9 mouse cellular contexts compared by ENCODE assay signal in the genomic region with DNA sequence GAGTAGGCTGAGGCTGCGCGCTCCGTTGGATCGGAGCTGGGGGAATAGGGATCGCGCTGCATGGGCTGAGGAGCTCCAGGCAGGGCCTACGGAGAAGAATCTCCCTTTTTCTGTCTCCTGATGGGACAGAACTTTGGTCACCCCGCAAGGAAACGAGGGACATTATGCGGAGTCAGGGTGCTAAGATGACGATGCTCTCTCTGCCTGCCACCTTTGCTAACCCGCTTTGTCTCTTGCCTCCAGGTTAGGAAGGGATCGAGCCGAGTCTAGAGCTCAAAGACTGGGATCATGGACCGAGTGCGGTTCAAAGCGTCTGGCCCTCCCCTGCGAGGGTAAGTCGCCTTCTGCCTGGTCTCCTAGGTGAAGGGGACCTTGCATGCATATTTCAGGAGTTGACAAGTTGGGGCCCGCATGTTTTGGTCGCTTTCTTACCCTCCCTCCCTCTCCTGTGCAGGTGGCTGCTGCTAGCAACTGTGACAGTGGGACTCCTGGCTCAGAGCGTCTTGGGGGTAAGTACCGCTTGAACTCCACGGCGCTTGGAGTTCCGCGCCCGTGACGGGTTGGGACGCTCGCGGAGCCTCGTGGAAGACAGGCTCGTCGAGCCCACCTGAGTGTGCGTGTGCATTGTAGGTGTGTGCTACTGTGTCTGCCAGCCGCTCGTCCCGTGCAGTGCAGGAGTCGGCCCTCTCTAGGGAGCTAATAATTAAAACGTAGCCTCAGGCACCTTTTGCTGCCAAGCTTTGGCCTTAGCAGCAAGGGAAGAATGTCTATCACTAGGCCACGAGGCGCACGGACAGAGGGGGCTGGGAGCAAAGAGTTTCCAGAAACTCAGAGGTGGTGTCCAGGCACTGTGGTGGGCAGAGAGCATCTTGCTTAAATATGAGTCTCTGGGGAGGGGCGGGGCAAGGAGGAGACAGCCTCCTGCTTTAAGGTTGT. TPM values are rescaled to one million over a fixed set of nuclear protein-coding genes. Genes with fewer than 3 reads are reported as not detected.
DNase-seq lines count a peak whose midpoint lies in the region; ATAC-seq lines count a peak whose summit lies in the region.
"Had no signal": no experiment of that assay in that cellular context is flagged by ENCODE, and none has a peak within 500 bp of the region (broad histone marks: within the 10 kb centered on the region; RNA-seq: fewer than 3 reads in every experiment).

No protein-coding gene starts in this region.

- peak overlapping the region; percentile 96 for H3K9ac ChIP-seq in heart, embryonic 11.5 days (ENCODE audit: low read depth, low read length)
- peak overlapping the region; percentile 100 for H3K9ac ChIP-seq in kidney, embryonic 16.5 days (replicated peaks; ENCODE audit: low read length)

- peak; percentile 36 to 47 for DNase-seq in left cerebral cortex, postnatal 36 days (ENCODE audit: low spot score in 2 of 2)
- DNase-seq in left cerebral cortex, postnatal 14 days (ENCODE audit: low spot score in 2 of 2) = no peak
- DNase-seq in lung, postnatal 36 days = peak; percentile 69
- peak; percentile 62 for DNase-seq in testis, postnatal 10 days (ENCODE audit: low spot score)
- no peak for DNase-seq in cerebellum, postnatal 14 days

- intact Hi-C loops in left cerebral cortex, postnatal 36 days (cut with DNase I) = loop anchor here (2.0 to 5.0 kb wide), 3 partner anchors 41 to 69 kb away; no protein-coding TSS in a partner anchor
- intact Hi-C loops in left cerebral cortex, postnatal 14 days (cut with DNase I) = loop anchor here (5.0 kb wide), 3 partner anchors 46 to 79 kb away; no protein-coding TSS in a partner anchor

- H3K4me1 ChIP-seq in heart, embryonic 11.5 days (ENCODE audit: control insufficient read depth, insufficient read depth, low read length) = peaks cover 36% of the 10 kb centered on the region
- H3K4me1 ChIP-seq in kidney, embryonic 16.5 days (ENCODE audit: insufficient read depth, low read length) = peaks cover 60% of the 10 kb centered on the region

- no peaks in the 10 kb centered on the region for H3K27me3 ChIP-seq in heart, embryonic 11.5 days (ENCODE audit: control insufficient read depth, insufficient read depth, low read length)
- no peaks in the 10 kb centered on the region for H3K27me3 ChIP-seq in kidney, embryonic 16.5 days (ENCODE audit: insufficient read depth, low read length)

- peak overlapping the region; percentile 88 for H3K4me3 ChIP-seq in heart, embryonic 11.5 days (ENCODE audit: low read depth, low read length)
- peak overlapping the region; percentile 99 for H3K4me3 ChIP-seq in kidney, embryonic 16.5 days (ENCODE audit: low read length)

- 0 out of 2 replicates have a peak, but pooled peaks have one; percentile 12 for ATAC-seq in common myeloid progenitor, adult 5-6 weeks (replicated peaks; ENCODE audit: low read depth, poor library complexity, severe bottlenecking)
- ATAC-seq in heart, embryonic 11.5 days (replicated peaks; ENCODE audit: insufficient number of reproducible peaks, low FRiP score, low TSS enrichment) = no peak
- peak; percentile 52 for ATAC-seq in kidney, embryonic 16.5 days (ENCODE audit: low FRiP score, low TSS enrichment)

- H3K4me2 ChIP-seq in heart, embryonic 11.5 days = peak overlapping the region; percentile 72
- H3K4me2 ChIP-seq in kidney, embryonic 16.5 days (replicated peaks; ENCODE audit: low read depth, low read length) = peak overlapping the region; percentile 92

- H3K27ac ChIP-seq in heart, embryonic 11.5 days (ENCODE audit: low read depth, low read length) = peak overlapping the region; percentile 86
- peak overlapping the region; percentile 97 for H3K27ac ChIP-seq in kidney, embryonic 16.5 days (ENCODE audit: low read length)

- no peaks in the 10 kb centered on the region for H3K36me3 ChIP-seq in heart, embryonic 11.5 days (ENCODE audit: control insufficient read depth, insufficient read depth, low read length)
- H3K36me3 ChIP-seq in kidney, embryonic 16.5 days (ENCODE audit: insufficient read depth, low read length) = peaks cover 13% of the 10 kb centered on the region; the same call in 1 of the 2 replicates

- no peaks in the 10 kb centered on the region for H3K9me3 ChIP-seq in heart, embryonic 11.5 days (replicated peaks; ENCODE audit: control insufficient read depth, low read length)
- H3K9me3 ChIP-seq in kidney, embryonic 16.5 days (ENCODE audit: low read length) = no peaks in the 10 kb centered on the region

- 3% methylated on average over 45 of the region's 45 CpGs for WGBS in heart, embryonic 11.5 days (ENCODE audit: insufficient replicate concordance)
- 3% methylated on average over 45 of the region's 45 CpGs for WGBS in kidney, embryonic 16.5 days

RNA-seq across cellular contexts. Expression of a gene that starts 0.8 kb away (rescaled TPM):
- total RNA-seq in left cerebral cortex, postnatal 36 days (2021) = 10 to 100 TPM; 33.9 to 68.7 TPM
- total RNA-seq in left cerebral cortex, postnatal 14 days (2021) = 100 to 1,000 TPM; 108 to 118 TPM
- total RNA-seq in common myeloid progenitor, adult 5-6 weeks (2017) = 2.4 and 3.6 TPM in 2 replicates
- 150 and 187 TPM in 2 replicates for polyA plus RNA-seq in heart, embryonic 11.5 days (2014; fragmentation: Nextera tagmentation; extraction: Ambion mirVana)
- polyA plus RNA-seq in kidney, embryonic 16.5 days (2015; fragmentation: Nextera tagmentation; extraction: Ambion mirVana) = 382 and 440 TPM in 2 replicates
- total RNA-seq: neutrophil, adult 5-6 weeks had no signal

RNA-seq across cellular contexts. Expression of a gene that starts 0.8 kb away (rescaled TPM):
- 10 to 100 TPM; 38.9 to 64.6 TPM for total RNA-seq in left cerebral cortex, postnatal 36 days (2021)
- total RNA-seq in left cerebral cortex, postnatal 14 days (2021) = 10 to 100 TPM; 72.4 to 78.6 TPM
- 0.34 and 2.3 TPM in 2 replicates for total RNA-seq in common myeloid progenitor, adult 5-6 weeks (2017)
- polyA plus RNA-seq in heart, embryonic 11.5 days (2014; fragmentation: Nextera tagmentation; extraction: Ambion mirVana) = 40.6 and 51.0 TPM in 2 replicates
- 121 and 126 TPM in 2 replicates for polyA plus RNA-seq in kidney, embryonic 16.5 days (2015; fragmentation: Nextera tagmentation; extraction: Ambion mirVana)
- total RNA-seq: neutrophil, adult 5-6 weeks had no signal

Comparison
In these comparisons a context has a peak if more than half of its experiments do, and no peak if none do; other contexts are left out.
1. DNase-seq: peak in left cerebral cortex, postnatal 36 days (2 of 2), lung, postnatal 36 days (single experiment) and testis, postnatal 10 days (single experiment); none in left cerebral cortex, postnatal 14 days (0 of 2) and cerebellum, postnatal 14 days (0 of 2).
2. RNA of a gene that starts 0.8 kb away (total RNA-seq): 72.4 to 78.6 TPM in left cerebral cortex, postnatal 14 days and 38.9 to 64.6 TPM in left cerebral cortex, postnatal 36 days; 0.34 to 2.3 TPM in common myeloid progenitor, adult 5-6 weeks; every median in the first group is over 10 times any median in the second.